Mouse (Mus musculus) bone marrow, adult 2 months (tissue): ENCODE data around the gene Prune1.

Source experiments
- CTCF ChIP-seq: fragments of 200-500 bp; IDR thresholded peaks from 2 replicates; pipeline ENCODE4 v1.5.1; 2011; ENCODE audit warnings: low read length, control low read depth; ENCODE audit not compliant: control insufficient read depth, insufficient read depth
- POLR2A ChIP-seq: fragments of 200-500 bp; IDR thresholded peaks from 2 replicates; pipeline ENCODE4 v1.6.1; 2011; ENCODE audit warnings: low read depth, mild to moderate bottlenecking, control low read depth, low read length, borderline replicate concordance; ENCODE audit not compliant: control insufficient read depth

DNA sequence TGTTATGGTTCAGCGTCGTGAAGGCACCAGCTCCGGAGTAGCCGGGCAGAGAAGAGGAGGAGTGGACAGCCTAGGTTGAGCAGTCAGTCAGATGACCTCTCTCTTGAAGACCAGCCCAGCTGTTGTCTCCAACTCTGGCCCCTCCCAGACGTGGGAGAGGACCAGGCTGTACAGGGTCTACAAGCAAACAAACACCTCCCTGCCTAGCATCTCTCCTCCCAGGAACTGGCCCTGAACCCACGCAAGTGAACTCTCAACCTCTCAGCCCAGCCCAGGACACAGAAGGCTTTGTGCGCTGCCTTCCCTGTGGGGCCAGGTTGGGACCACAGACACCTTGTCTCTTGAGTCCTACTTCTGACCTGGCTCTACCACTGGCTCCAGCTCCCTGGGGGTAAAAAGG, 25.2 kb upstream of the Prune1 start, which contains the start of gene Anxa9:
- TF ChIP-seq CTCF (no peak), POLR2A (no peak)
